Mouse (Mus musculus): Measurements from ENCODE around the gene Wbp2. TPM values are rescaled to one million over a fixed set of nuclear protein-coding genes. Genes with fewer than 3 reads are reported as not detected.

The Wbp2 gene
- polyA plus RNA-seq, 2 experiments: 57.7 to 58.6 TPM

GRCm38 (mm10) chr11:116131349-116132170, 44.8 kb upstream of the Wbp2 start:
- Histone ChIP-seq H3K4me1 (ENCODE audit: control insufficient read depth, insufficient read depth, low read length) (peaks cover 22% of the 10 kb centered on the region), H3K4me2 (replicated peaks; ENCODE audit: low read depth, low read length, severe bottlenecking) (peak overlapping the region; percentile 70), H3K27ac (replicated peaks; ENCODE audit: low read depth, low read length) (peak overlapping the region; percentile 89; the same call in 1 of the 2 replicates), H3K9ac (ENCODE audit: low read depth, low read length, severe bottlenecking) (peak overlapping the region; percentile 77), H3K4me3 (replicated peaks; ENCODE audit: low read length) (peak overlapping the region; percentile 58), H3K36me3 (ENCODE audit: control insufficient read depth, insufficient read depth, low read length) (peaks cover 32% of the 10 kb centered on the region), H3K27me3 (ENCODE audit: control insufficient read depth, insufficient read depth, low read length) (no peaks in the 10 kb centered on the region), H3K9me3 (ENCODE audit: control insufficient read depth, low read length) (no peaks in the 10 kb centered on the region)
- DNase-seq (ENCODE audit: low spot score) (no peak), ATAC-seq (ENCODE audit: low FRiP score, low read depth) (no peak)
- TF ChIP-seq POLR2A (IDR thresholded peaks at IDR 0.05; ENCODE audit: borderline replicate concordance, extremely low read depth, insufficient read depth, insufficient read length): no peak
- 84% methylated on average over 15 of the region's 15 CpGs for WGBS

GRCm38 (mm10) chr11:116130488-116131205, 43.9 kb upstream of the Wbp2 start, which contains the start of gene Trim65:
TSS of gene Trim65 (minus strand) at chr11:116131128.
- peak; percentile 83 for DNase-seq (ENCODE audit: low spot score)
- Histone ChIP-seq H3K36me3 (ENCODE audit: control insufficient read depth, insufficient read depth, low read length) (peaks cover 36% of the 10 kb centered on the region), H3K9ac (ENCODE audit: low read depth, low read length, severe bottlenecking) (peak within 1 kb of the TSS; percentile 77), H3K4me3 (replicated peaks; ENCODE audit: low read length) (peak within 1 kb of the TSS; percentile 58), H3K27ac (replicated peaks; ENCODE audit: low read depth, low read length) (peak within 1 kb of the TSS; percentile 89), H3K27me3 (ENCODE audit: control insufficient read depth, insufficient read depth, low read length) (no peaks in the 10 kb centered on the region), H3K4me2 (replicated peaks; ENCODE audit: low read depth, low read length, severe bottlenecking) (peak within 1 kb of the TSS; percentile 70), H3K4me1 (ENCODE audit: control insufficient read depth, insufficient read depth, low read length) (peaks cover 23% of the 10 kb centered on the region), H3K9me3 (ENCODE audit: control insufficient read depth, low read length) (no peaks in the 10 kb centered on the region)
- 1% methylated on average over 63 of the region's 69 CpGs for WGBS
- TF ChIP-seq POLR2A (IDR thresholded peaks at IDR 0.05; ENCODE audit: borderline replicate concordance, extremely low read depth, insufficient read depth, insufficient read length): 0 out of 2 replicates have a peak, but pooled peaks have one; percentile 35
- peak; percentile 82 for ATAC-seq (ENCODE audit: low FRiP score, low read depth)

GRCm38 (mm10) chr11:116129993-116130487, 43.2 kb upstream of the Wbp2 start:
- no peak for TF ChIP-seq POLR2A (IDR thresholded peaks at IDR 0.05; ENCODE audit: borderline replicate concordance, extremely low read depth, insufficient read depth, insufficient read length)
- peak overlapping the region; percentile 89; the same call in 1 of the 2 replicates for H3K27ac ChIP-seq (replicated peaks; ENCODE audit: low read depth, low read length)
- peak overlapping the region; percentile 70 for H3K4me2 ChIP-seq (replicated peaks; ENCODE audit: low read depth, low read length, severe bottlenecking)
- ATAC-seq (ENCODE audit: low FRiP score, low read depth) (peak; percentile 9; the same call in 1 of the 2 replicates), DNase-seq (ENCODE audit: low spot score) (no peak)
- H3K9ac ChIP-seq (ENCODE audit: low read depth, low read length, severe bottlenecking): peak overlapping the region; percentile 77
- H3K9me3 ChIP-seq (ENCODE audit: control insufficient read depth, low read length): no peaks in the 10 kb centered on the region
- no peaks in the 10 kb centered on the region for H3K27me3 ChIP-seq (ENCODE audit: control insufficient read depth, insufficient read depth, low read length)
- peaks cover 23% of the 10 kb centered on the region for H3K4me1 ChIP-seq (ENCODE audit: control insufficient read depth, insufficient read depth, low read length)
- 49% methylated on average over 8 of the region's 8 CpGs for WGBS
- H3K4me3 ChIP-seq (replicated peaks; ENCODE audit: low read length): peak overlapping the region; percentile 58
- H3K36me3 ChIP-seq (ENCODE audit: control insufficient read depth, insufficient read depth, low read length): peaks cover 39% of the 10 kb centered on the region

GRCm38 (mm10) chr11:116129091-116129790, 42.4 kb upstream of the Wbp2 start:
- Histone ChIP-seq H3K27me3 (ENCODE audit: control insufficient read depth, insufficient read depth, low read length) (no peaks in the 10 kb centered on the region), H3K9ac (ENCODE audit: low read depth, low read length, severe bottlenecking) (no peak overlapping the region), H3K9me3 (ENCODE audit: control insufficient read depth, low read length) (no peaks in the 10 kb centered on the region), H3K27ac (replicated peaks; ENCODE audit: low read depth, low read length) (no peak overlapping the region), H3K4me3 (replicated peaks; ENCODE audit: low read length) (no peak overlapping the region), H3K4me1 (ENCODE audit: control insufficient read depth, insufficient read depth, low read length) (peaks cover 23% of the 10 kb centered on the region), H3K4me2 (replicated peaks; ENCODE audit: low read depth, low read length, severe bottlenecking) (no peak overlapping the region; the same call in 1 of the 2 replicates), H3K36me3 (ENCODE audit: control insufficient read depth, insufficient read depth, low read length) (peaks cover 31% of the 10 kb centered on the region)
- TF ChIP-seq POLR2A (IDR thresholded peaks at IDR 0.05; ENCODE audit: borderline replicate concordance, extremely low read depth, insufficient read depth, insufficient read length): no peak
- 87% methylated on average over 9 of the region's 9 CpGs for WGBS
- ATAC-seq (ENCODE audit: low FRiP score, low read depth) (no peak), DNase-seq (ENCODE audit: low spot score) (no peak)

Measured in limb, embryonic 14.5 days (tissue).